Mouse (Mus musculus): ENCODE results near the gene Znrf1. TPM values are rescaled to one million over a fixed set of nuclear protein-coding genes. Genes with fewer than 3 reads are reported as not detected.
"Not testable (repeated sequence)": the region's sequence is repeated elsewhere in the genome, so short reads cannot be mapped to it uniquely, and the experiment has no call there.

Gene Znrf1
- polyA plus RNA-seq, 1 experiment from 2014 or later = 33.1 TPM

GRCm38 (mm10) chr8:111631589-111631988 lies 95.7 kb downstream of the Znrf1 start:
- H3K4me1 ChIP-seq (replicated peaks) = no peaks in the 10 kb centered on the region
- WGBS = 92% methylated on average over 8 of the region's 8 CpGs

GRCm38 (mm10) chr8:111632976-111633375 lies 97.1 kb downstream of the Znrf1 start:
- 90% methylated on average over 3 of the region's 3 CpGs for WGBS
- Histone ChIP-seq H3K36me3 (no peaks in the 10 kb centered on the region), H3K27me3 (replicated peaks) (no peaks in the 10 kb centered on the region), H3K9ac (no peak overlapping the region), H3K4me1 (replicated peaks) (no peaks in the 10 kb centered on the region), H3K9me3 (replicated peaks) (0 out of 2 replicates have a peak, but pooled peaks cover 5% of the 10 kb centered on the region), H3K4me3 (no peak overlapping the region), H3K4me2 (no peak overlapping the region), H3K27ac (ENCODE audit: poor library complexity, severe bottlenecking) (no peak overlapping the region)
- no peak for ATAC-seq (ENCODE audit: insufficient number of reproducible peaks, low FRiP score)

More at GRCm38 (mm10) chr8:111631589-111631988, 95.7 kb downstream of the Znrf1 start:
- Histone ChIP-seq H3K27ac (ENCODE audit: poor library complexity, severe bottlenecking) (no peak overlapping the region), H3K9me3 (replicated peaks) (0 out of 2 replicates have a peak, but pooled peaks cover 5% of the 10 kb centered on the region), H3K9ac (no peak overlapping the region), H3K4me3 (no peak overlapping the region), H3K4me2 (no peak overlapping the region), H3K36me3 (no peaks in the 10 kb centered on the region), H3K27me3 (replicated peaks) (no peaks in the 10 kb centered on the region)
- no peak for ATAC-seq (ENCODE audit: insufficient number of reproducible peaks, low FRiP score)

DNA sequence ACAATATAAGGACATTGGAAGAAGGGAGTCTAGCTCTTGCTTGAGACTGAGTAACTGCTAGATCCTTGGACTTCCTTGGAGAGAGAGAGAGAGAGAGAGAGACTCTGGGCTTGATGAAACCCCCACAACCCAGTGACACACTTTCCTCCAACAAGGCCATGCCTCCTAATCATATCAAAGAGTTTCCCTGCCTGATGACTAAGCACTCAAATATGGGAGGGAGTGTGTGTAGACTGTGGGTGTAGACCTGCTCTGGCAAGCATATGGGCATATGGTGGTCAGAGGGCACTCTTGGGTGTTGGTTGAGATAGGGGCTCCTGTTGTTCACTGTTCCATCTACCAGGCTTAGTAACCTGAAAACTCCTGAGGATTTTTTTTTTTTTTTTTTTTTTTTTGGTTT lies 102.2 kb downstream of the Znrf1 start:
- Histone ChIP-seq H3K36me3 (no peaks in the 10 kb centered on the region), H3K4me3 (no peak overlapping the region), H3K9ac (no peak overlapping the region), H3K27ac (ENCODE audit: poor library complexity, severe bottlenecking) (no peak overlapping the region), H3K4me2 (no peak overlapping the region), H3K27me3 (replicated peaks) (no peaks in the 10 kb centered on the region), H3K4me1 (replicated peaks) (peaks cover 9% of the 10 kb centered on the region), H3K9me3 (replicated peaks) (0 out of 2 replicates have a peak, but pooled peaks cover 5% of the 10 kb centered on the region)
- no peak for ATAC-seq (ENCODE audit: insufficient number of reproducible peaks, low FRiP score)

DNA sequence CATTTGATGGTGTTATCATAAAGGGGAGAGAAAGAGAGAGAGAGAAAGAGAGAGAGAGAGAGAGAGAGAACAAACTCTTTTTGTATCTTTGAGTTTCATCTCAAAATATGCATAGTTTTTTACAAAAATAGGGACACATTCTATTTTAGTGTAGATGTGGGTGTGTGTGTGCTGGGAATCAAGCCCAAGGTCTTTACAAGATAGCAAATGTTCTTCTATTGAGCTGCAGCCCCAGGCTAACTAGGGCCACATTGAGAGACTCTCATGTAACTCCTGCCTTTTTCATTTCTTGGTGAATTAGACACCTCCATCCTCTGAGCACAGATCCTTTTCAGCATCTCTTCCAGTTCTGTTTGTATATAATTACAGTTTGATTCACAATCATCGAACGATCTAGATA lies 105.2 kb downstream of the Znrf1 start:
- no peak overlapping the region for H3K4me2 ChIP-seq
- H3K9ac ChIP-seq = no peak overlapping the region
- 89% methylated on average over 2 of the region's 2 CpGs for WGBS
- H3K27ac ChIP-seq (ENCODE audit: poor library complexity, severe bottlenecking) = no peak overlapping the region
- no peaks in the 10 kb centered on the region for H3K36me3 ChIP-seq
- H3K4me3 ChIP-seq = no peak overlapping the region
- ATAC-seq (ENCODE audit: insufficient number of reproducible peaks, low FRiP score) = no peak
- peaks cover 15% of the 10 kb centered on the region for H3K4me1 ChIP-seq (replicated peaks)
- no peaks in the 10 kb centered on the region for H3K9me3 ChIP-seq (replicated peaks)
- H3K27me3 ChIP-seq (replicated peaks) = no peaks in the 10 kb centered on the region

- peaks cover 15% of the 10 kb centered on the region for H3K4me1 ChIP-seq (replicated peaks)
- H3K4me3 ChIP-seq = peak overlapping the region; percentile 81
- WGBS = 20% methylated on average over 5 of the region's 5 CpGs
- H3K9ac ChIP-seq = peak overlapping the region; percentile 91
- 0 out of 2 replicates have a peak, but pooled peaks have one; percentile 19 for ATAC-seq (ENCODE audit: insufficient number of reproducible peaks, low FRiP score)
- H3K4me2 ChIP-seq = peak overlapping the region; percentile 76
- H3K36me3 ChIP-seq = no peaks in the 10 kb centered on the region
- H3K9me3 ChIP-seq (replicated peaks) = no peaks in the 10 kb centered on the region
- no peaks in the 10 kb centered on the region for H3K27me3 ChIP-seq (replicated peaks)
- H3K27ac ChIP-seq (ENCODE audit: poor library complexity, severe bottlenecking) = peak overlapping the region; percentile 93
Measured at GRCm38 (mm10) chr8:111642496-111642895, 106.6 kb downstream of the Znrf1 start.

- Histone ChIP-seq H3K27me3 (replicated peaks) (no peaks in the 10 kb centered on the region), H3K9me3 (replicated peaks) (no peaks in the 10 kb centered on the region), H3K27ac (ENCODE audit: poor library complexity, severe bottlenecking) (peak overlapping the region; percentile 93), H3K4me3 (peak overlapping the region; percentile 81), H3K4me1 (replicated peaks) (peaks cover 16% of the 10 kb centered on the region), H3K9ac (peak overlapping the region; percentile 91), H3K4me2 (peak overlapping the region; percentile 76), H3K36me3 (no peaks in the 10 kb centered on the region)
- ATAC-seq (ENCODE audit: insufficient number of reproducible peaks, low FRiP score) = peak; percentile 13; the same call in 1 of the 2 replicates
- 10% methylated on average over 5 of the region's 5 CpGs for WGBS
Measured at GRCm38 (mm10) chr8:111642939-111643263, 107.0 kb downstream of the Znrf1 start.

DNA sequence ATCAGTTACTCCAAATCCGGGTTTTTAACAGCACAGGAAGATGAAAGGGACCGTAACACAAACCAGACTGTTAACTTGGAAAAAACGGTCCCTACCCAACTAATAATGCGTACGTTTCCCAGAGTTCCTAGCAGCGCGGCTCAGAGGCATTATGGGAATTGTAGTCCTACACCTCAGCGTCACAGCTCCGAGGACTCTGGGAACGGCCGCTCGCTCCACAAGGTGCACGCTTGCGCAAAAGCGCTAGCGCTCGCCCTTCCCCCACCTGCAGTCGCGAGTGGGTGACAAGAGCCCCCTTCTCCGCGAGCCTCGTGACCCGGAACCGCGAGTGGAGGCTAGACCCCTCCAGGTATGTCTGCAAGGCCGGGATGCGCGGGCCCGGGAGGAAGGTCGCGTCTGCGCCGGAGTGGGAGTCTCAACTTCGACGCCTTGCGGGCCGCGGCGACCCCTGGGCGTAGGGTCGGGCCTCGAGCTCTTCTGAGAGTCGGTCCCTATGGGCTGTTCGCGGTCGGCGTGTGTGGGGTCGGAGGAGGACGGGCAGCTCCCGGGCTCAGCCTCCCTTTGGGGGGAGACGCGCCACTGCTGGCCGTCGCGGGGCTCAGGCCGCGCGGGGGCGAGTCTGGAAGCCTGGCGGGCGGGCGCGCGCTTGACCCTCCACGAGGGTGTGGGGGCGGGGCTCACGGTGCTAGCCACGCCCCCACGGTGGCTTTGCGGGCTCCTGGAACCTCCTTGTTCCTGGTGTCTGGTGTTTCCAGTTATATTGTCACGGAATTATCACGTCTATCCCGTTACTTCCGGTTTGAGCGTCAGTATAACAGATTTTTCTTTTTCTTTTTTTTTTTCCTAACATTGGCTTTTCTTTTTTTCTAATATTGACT lies 107.6 kb downstream of the Znrf1 start, which contains the start of gene Zfp1:
Zfp1 (plus strand) TSS at position 138 of the 878 bp plus-strand sequence.
- peak; percentile 97 for ATAC-seq (ENCODE audit: insufficient number of reproducible peaks, low FRiP score)
- H3K9ac ChIP-seq = peak within 1 kb of the TSS; percentile 91
- no peaks in the 10 kb centered on the region for H3K9me3 ChIP-seq (replicated peaks)
- peak within 1 kb of the TSS; percentile 81 for H3K4me3 ChIP-seq
- H3K36me3 ChIP-seq = no peaks in the 10 kb centered on the region
- peaks cover 22% of the 10 kb centered on the region for H3K4me1 ChIP-seq (replicated peaks)
- H3K27ac ChIP-seq (ENCODE audit: poor library complexity, severe bottlenecking) = peak within 1 kb of the TSS; percentile 93
- H3K4me2 ChIP-seq = peak within 1 kb of the TSS; percentile 76
- no peaks in the 10 kb centered on the region for H3K27me3 ChIP-seq (replicated peaks)
- under 1% methylated on average over 73 of the region's 75 CpGs for WGBS

GRCm38 (mm10) chr8:111644286-111645051 lies 108.6 kb downstream of the Znrf1 start:
- ATAC-seq (ENCODE audit: insufficient number of reproducible peaks, low FRiP score); H3K27me3 ChIP-seq (replicated peaks); H3K36me3 ChIP-seq; H3K9me3 ChIP-seq (replicated peaks); H3K9ac ChIP-seq: not testable (repeated sequence)
- Histone ChIP-seq H3K27ac (ENCODE audit: poor library complexity, severe bottlenecking) (peak overlapping the region; percentile 93), H3K4me3 (peak overlapping the region; percentile 81), H3K4me1 (replicated peaks) (peaks cover 27% of the 10 kb centered on the region), H3K4me2 (peak overlapping the region; percentile 76)
- 62% methylated on average over 12 of the region's 12 CpGs for WGBS

DNA sequence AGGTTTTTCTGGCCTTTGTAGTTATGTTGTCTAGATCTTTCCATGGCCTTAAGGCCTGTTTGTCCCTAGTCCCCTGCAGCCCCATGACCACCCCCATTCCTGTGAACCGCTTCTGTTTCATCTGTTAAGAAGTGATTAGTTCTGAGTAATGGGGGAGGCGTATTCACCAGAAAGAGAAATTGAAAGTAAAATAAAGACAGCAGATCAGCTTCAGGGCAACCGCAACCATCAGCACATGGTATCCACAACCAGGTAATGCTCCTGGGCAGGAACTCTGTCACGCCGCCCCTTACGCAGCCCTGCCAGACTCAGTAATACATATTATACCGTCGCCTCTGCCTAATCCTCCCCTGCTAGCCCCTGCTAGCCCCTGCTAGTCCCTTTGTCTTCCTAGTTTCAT lies 109.8 kb downstream of the Znrf1 start:
- Histone ChIP-seq H3K4me2 (no peak overlapping the region), H3K27me3 (replicated peaks) (no peaks in the 10 kb centered on the region), H3K9me3 (replicated peaks) (no peaks in the 10 kb centered on the region), H3K4me1 (replicated peaks) (peaks cover 27% of the 10 kb centered on the region), H3K4me3 (no peak overlapping the region), H3K9ac (no peak overlapping the region), H3K27ac (ENCODE audit: poor library complexity, severe bottlenecking) (no peak overlapping the region), H3K36me3 (no peaks in the 10 kb centered on the region)
- 91% methylated on average over 8 of the region's 8 CpGs for WGBS
- ATAC-seq (ENCODE audit: insufficient number of reproducible peaks, low FRiP score) = no peak

DNA sequence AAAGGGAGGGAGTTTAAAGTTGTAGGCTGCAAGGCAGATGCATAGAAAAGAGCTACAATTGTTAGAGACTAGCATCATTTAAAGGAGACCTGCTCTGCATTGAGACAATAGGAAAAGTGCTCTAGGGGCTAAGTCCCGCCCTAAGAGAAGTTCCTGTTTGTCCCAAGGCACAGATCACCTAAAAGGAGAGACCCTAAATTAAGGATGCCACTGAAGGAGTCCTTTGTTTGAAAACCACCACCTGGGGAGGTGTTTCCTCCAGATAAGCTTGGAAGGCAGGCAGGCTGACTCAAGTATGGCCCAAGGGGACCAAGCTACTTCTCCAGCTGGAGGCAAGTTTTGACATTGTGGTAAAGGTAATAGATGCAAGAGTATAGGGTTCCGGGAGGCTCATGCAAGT lies 112.9 kb downstream of the Znrf1 start:
- no peak overlapping the region for H3K4me2 ChIP-seq
- peaks cover 18% of the 10 kb centered on the region for H3K4me1 ChIP-seq (replicated peaks)
- 78% methylated on average over 2 of the region's 2 CpGs for WGBS

DNA sequence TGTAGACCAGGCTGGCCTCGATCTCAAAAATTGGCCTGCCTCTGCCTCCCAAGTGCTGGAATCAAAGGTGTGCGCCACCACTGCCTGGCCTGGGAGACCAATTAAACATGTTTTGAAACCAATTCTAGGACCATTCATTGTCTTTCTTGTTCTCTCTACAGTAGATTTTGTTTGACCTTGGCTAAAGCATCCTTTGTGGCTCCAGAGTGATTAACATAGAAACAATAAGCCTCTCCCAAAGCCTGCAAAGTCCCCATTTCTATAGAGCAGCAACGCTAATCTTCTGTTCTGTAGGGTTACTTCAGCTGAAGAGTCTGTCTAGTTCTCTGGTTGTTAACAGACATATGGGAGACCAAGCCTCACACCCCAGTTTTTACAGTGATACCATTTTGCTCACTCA lies 114.8 kb downstream of the Znrf1 start:
- H3K27me3 ChIP-seq (replicated peaks) = no peaks in the 10 kb centered on the region
- H3K36me3 ChIP-seq = 0 out of 2 replicates have a peak, but pooled peaks cover 3% of the 10 kb centered on the region
- H3K4me1 ChIP-seq (replicated peaks) = peaks cover 13% of the 10 kb centered on the region
- H3K27ac ChIP-seq (ENCODE audit: poor library complexity, severe bottlenecking) = no peak overlapping the region
- no peak overlapping the region for H3K4me3 ChIP-seq
- WGBS = 87% methylated on average over 3 of the region's 3 CpGs
- H3K9ac ChIP-seq = no peak overlapping the region
- no peaks in the 10 kb centered on the region for H3K9me3 ChIP-seq (replicated peaks)
- no peak for ATAC-seq (ENCODE audit: insufficient number of reproducible peaks, low FRiP score)
- no peak overlapping the region for H3K4me2 ChIP-seq

More for the DNA sequence above, 112.9 kb downstream of the Znrf1 start:
- no peaks in the 10 kb centered on the region for H3K36me3 ChIP-seq
- no peak for ATAC-seq (ENCODE audit: insufficient number of reproducible peaks, low FRiP score)
- no peaks in the 10 kb centered on the region for H3K9me3 ChIP-seq (replicated peaks)
- H3K9ac ChIP-seq = no peak overlapping the region
- H3K4me3 ChIP-seq = no peak overlapping the region
- H3K27ac ChIP-seq (ENCODE audit: poor library complexity, severe bottlenecking) = no peak overlapping the region
- no peaks in the 10 kb centered on the region for H3K27me3 ChIP-seq (replicated peaks)

Measured in heart, embryonic 12.5 days (tissue).